In genomic region chr4:133379046-133379347, GRCm38 (mm10) we compare ENCODE assay signal across 8 mouse cellular contexts. TPM values are rescaled to one million over a fixed set of nuclear protein-coding genes. Genes with fewer than 3 reads are reported as not detected.
DNase-seq lines count a peak whose midpoint lies in the region; ATAC-seq and TF ChIP-seq lines count a peak whose summit lies in the region.

No protein-coding gene starts in this region.

- peaks cover 9% of the 10 kb centered on the region; the same call in 1 of the 2 replicates for H3K36me3 ChIP-seq in heart, embryonic 12.5 days
- H3K36me3 ChIP-seq in E14TG2a.4 (ENCODE audit: insufficient read depth, low read length), result peaks cover 12% of the 10 kb centered on the region
- H3K36me3 ChIP-seq in embryonic facial prominence, embryonic 12.5 days, result peaks cover 3% of the 10 kb centered on the region
- H3K36me3 ChIP-seq in liver, embryonic 12.5 days, result peaks cover 28% of the 10 kb centered on the region

- H3K4me3 ChIP-seq in heart, embryonic 12.5 days, result no peak overlapping the region
- peak overlapping the region; percentile 37 for H3K4me3 ChIP-seq in E14TG2a.4 (replicated peaks; ENCODE audit: low read length)
- no peak overlapping the region for H3K4me3 ChIP-seq in embryonic facial prominence, embryonic 12.5 days
- H3K4me3 ChIP-seq in liver, embryonic 12.5 days, result no peak overlapping the region

- no peak overlapping the region for H3K9ac ChIP-seq in heart, embryonic 12.5 days
- no peak overlapping the region for H3K9ac ChIP-seq in embryonic facial prominence, embryonic 12.5 days
- H3K9ac ChIP-seq in liver, embryonic 12.5 days, result peak overlapping the region; percentile 49; the same call in 1 of the 2 replicates

- peak overlapping the region; percentile 79 for H3K27ac ChIP-seq in heart, embryonic 12.5 days (ENCODE audit: poor library complexity, severe bottlenecking)
- peak overlapping the region; percentile 84 for H3K27ac ChIP-seq in embryonic facial prominence, embryonic 12.5 days
- peak overlapping the region; percentile 80 for H3K27ac ChIP-seq in liver, embryonic 12.5 days

- no peaks in the 10 kb centered on the region for H3K27me3 ChIP-seq in heart, embryonic 12.5 days (replicated peaks)
- H3K27me3 ChIP-seq in E14TG2a.4 (ENCODE audit: insufficient read depth, low read length), result no peaks in the 10 kb centered on the region
- H3K27me3 ChIP-seq in embryonic facial prominence, embryonic 12.5 days, result no peaks in the 10 kb centered on the region
- no peaks in the 10 kb centered on the region for H3K27me3 ChIP-seq in liver, embryonic 12.5 days (replicated peaks)

- no peak for DNase-seq in heart, adult 11 months
- DNase-seq in thymus, postnatal 14 days, result no peak
- DNase-seq in urinary bladder, postnatal 10 days (ENCODE audit: low spot score), result no peak
- DNase-seq in thymus, postnatal 36 days, result no peak

- no peak for TF ChIP-seq CTCF in E14TG2a.4 (conservative IDR thresholded peaks at IDR 0.05; ENCODE audit: low read length)

- H3K4me2 ChIP-seq in heart, embryonic 12.5 days, result peak overlapping the region; percentile 49
- 0 out of 2 replicates have a peak overlapping the region, but pooled peaks have one; percentile 32 for H3K4me2 ChIP-seq in embryonic facial prominence, embryonic 12.5 days (replicated peaks)
- H3K4me2 ChIP-seq in liver, embryonic 12.5 days, result peak overlapping the region; percentile 53

- WGBS in heart, embryonic 12.5 days, result 39% methylated on average over 5 of the region's 5 CpGs
- 35% methylated on average over 5 of the region's 5 CpGs for WGBS in embryonic facial prominence, embryonic 12.5 days
- 61% methylated on average over 5 of the region's 5 CpGs for WGBS in liver, embryonic 12.5 days (ENCODE audit: insufficient replicate concordance)

- ATAC-seq in heart, embryonic 12.5 days (ENCODE audit: insufficient number of reproducible peaks, low FRiP score), result no peak
- no peak for ATAC-seq in embryonic facial prominence, embryonic 12.5 days (ENCODE audit: insufficient number of reproducible peaks, insufficient read depth, low FRiP score, low TSS enrichment)
- ATAC-seq in liver, embryonic 12.5 days, result no peak

- H3K9me3 ChIP-seq in heart, embryonic 12.5 days (replicated peaks), result no peaks in the 10 kb centered on the region
- H3K9me3 ChIP-seq in E14TG2a.4 (ENCODE audit: low read length), result no peaks in the 10 kb centered on the region
- H3K9me3 ChIP-seq in embryonic facial prominence, embryonic 12.5 days, result no peaks in the 10 kb centered on the region
- H3K9me3 ChIP-seq in liver, embryonic 12.5 days (replicated peaks), result no peaks in the 10 kb centered on the region

- H3K4me1 ChIP-seq in heart, embryonic 12.5 days (replicated peaks), result peaks cover 68% of the 10 kb centered on the region
- peaks cover 81% of the 10 kb centered on the region for H3K4me1 ChIP-seq in E14TG2a.4 (replicated peaks; ENCODE audit: low read depth, low read length)
- peaks cover 51% of the 10 kb centered on the region for H3K4me1 ChIP-seq in embryonic facial prominence, embryonic 12.5 days
- peaks cover 77% of the 10 kb centered on the region for H3K4me1 ChIP-seq in liver, embryonic 12.5 days

RNA-seq across cellular contexts. Expression of gene Slc9a1, which starts 9.5 kb away (rescaled TPM):
- 7.3 and 8.8 TPM in 2 replicates for polyA plus RNA-seq in heart, embryonic 12.5 days (2016; fragmentation: Nextera tagmentation; extraction: Ambion mirVana)
- polyA plus RNA-seq in embryonic facial prominence, embryonic 12.5 days (2016; fragmentation: Nextera tagmentation; extraction: Ambion mirVana), result 7.6 and 7.9 TPM in 2 replicates
- polyA plus RNA-seq in liver, embryonic 12.5 days (2016; fragmentation: Nextera tagmentation; extraction: Ambion mirVana), result 4.2 and 4.9 TPM in 2 replicates

RNA-seq across cellular contexts. Expression of gene Wdtc1, which starts 25.7 kb away (rescaled TPM):
- polyA plus RNA-seq in heart, embryonic 12.5 days (2016; fragmentation: Nextera tagmentation; extraction: Ambion mirVana), result 16.1 and 17.9 TPM in 2 replicates
- 17.0 and 18.7 TPM in 2 replicates for polyA plus RNA-seq in embryonic facial prominence, embryonic 12.5 days (2016; fragmentation: Nextera tagmentation; extraction: Ambion mirVana)
- polyA plus RNA-seq in liver, embryonic 12.5 days (2016; fragmentation: Nextera tagmentation; extraction: Ambion mirVana), result 10.0 and 11.2 TPM in 2 replicates
